Mouse (Mus musculus) CH12.LX (cell line): ENCODE measurements at regions not wholly inside any gene's neighbourhood (a gene's known extent, or its start where the extent isn't known, plus 50 kb on each side); places are given as distances from the start of the nearest gene placed in this dataset.

Experiments used
- DNase-seq: peaks from one replicate; pipeline ENCODE4 v3.0.0-alpha.2; 2013; ENCODE audit errors: extremely low read depth
- H3K27ac ChIP-seq: 2 replicates; pipeline ENCODE4 v1.5.1; 2012; ENCODE audit warnings: low read depth, mild to moderate bottlenecking, control low read depth, moderate library complexity; ENCODE audit not compliant: insufficient read depth
- H3K27me3 ChIP-seq: replicated peaks from 2 replicates; pipeline ENCODE3; 2012; ENCODE audit warnings: inconsistent platforms
- H3K36me3 ChIP-seq, 2 experiments: replicated peaks in 1 of 2; 2 replicates each; pipeline versions ENCODE3 to v1.6.1; 2012; ENCODE audit warnings: inconsistent platforms in 1 of 2, low read length in 1 of 2, mild to moderate bottlenecking in 1 of 2, mixed read lengths in 1 of 2, moderate library complexity in 1 of 2; ENCODE audit not compliant: control insufficient read depth in 1 of 2, insufficient read depth in 1 of 2
- H3K4me1 ChIP-seq, 2 experiments: 2 replicates each; pipeline ENCODE4 v1.6.1; 2012; ENCODE audit warnings: inconsistent platforms in 1 of 2, moderate library complexity in 1 of 2; ENCODE audit not compliant: insufficient read depth in 2 of 2, control insufficient read depth in 1 of 2
- H3K4me2 ChIP-seq: 2 replicates; pipeline ENCODE4 v1.6.1; 2012; ENCODE audit warnings: low read depth, mild to moderate bottlenecking, control low read depth; ENCODE audit not compliant: poor library complexity, insufficient read depth, severe bottlenecking
- H3K4me3 ChIP-seq, 3 experiments: fragments of 150-350 bp in 1 of 3; sonication (generic) in 1 of 3; replicated peaks in 1 of 3; 2 replicates each; pipeline versions ENCODE3 to v1.5.1; 2011 to 2012; ENCODE audit warnings: low read depth in 2 of 3, low read length in 2 of 3, mild to moderate bottlenecking in 2 of 3, moderate library complexity in 2 of 3, control low read depth in 1 of 3, improper control_type of control experiment in 1 of 3, inconsistent platforms in 1 of 3, mixed read lengths in 1 of 3; ENCODE audit not compliant: poor library complexity in 1 of 3
- H3K79me2 ChIP-seq: replicated peaks from 2 replicates; pipeline ENCODE4 v1.6.1; 2012; ENCODE audit warnings: mild to moderate bottlenecking, moderate library complexity; ENCODE audit not compliant: control insufficient read depth, poor library complexity, insufficient read depth, severe bottlenecking; ENCODE audit errors: extremely low read depth
- H3K9ac ChIP-seq: 2 replicates; pipeline ENCODE4 v1.6.1; 2012; ENCODE audit warnings: low read depth, mild to moderate bottlenecking, control low read depth, moderate library complexity; ENCODE audit not compliant: insufficient read depth
- H3K9me3 ChIP-seq: replicated peaks from 2 replicates; pipeline ENCODE3; 2012; ENCODE audit warnings: low read length, inconsistent platforms, mixed read lengths
- CHD1 ChIP-seq: IDR thresholded peaks from 2 replicates; pipeline ENCODE4 v1.6.1; 2012; ENCODE audit warnings: low read depth, low read length, improper control_type of control experiment, inconsistent platforms
- CHD2 ChIP-seq: IDR thresholded peaks from 2 replicates; pipeline ENCODE4 v1.6.1; 2011; ENCODE audit warnings: low read length, improper control_type of control experiment
- E2F4 ChIP-seq: IDR thresholded peaks from 2 replicates; pipeline ENCODE4 v1.6.1; 2011; ENCODE audit warnings: low read depth, low read length, improper control_type of control experiment; ENCODE audit not compliant: insufficient replicate concordance
- ELF1 ChIP-seq: IDR thresholded peaks from 2 replicates; pipeline ENCODE4 v1.6.1; 2014; ENCODE audit warnings: low read depth, mild to moderate bottlenecking, inconsistent platforms, low read length, improper control_type of control experiment
- JUND ChIP-seq: conservative IDR thresholded peaks from 2 replicates; pipeline ENCODE4 v1.6.1; 2011; ENCODE audit warnings: low read depth, low read length, improper control_type of control experiment
- MAX ChIP-seq: IDR thresholded peaks from 2 replicates; pipeline ENCODE4 v1.6.1; 2011; ENCODE audit warnings: low read length, improper control_type of control experiment
- MXI1 ChIP-seq: IDR thresholded peaks from 2 replicates; pipeline ENCODE4 v1.6.1; 2011; ENCODE audit warnings: mild to moderate bottlenecking, low read depth, low read length, improper control_type of control experiment
- RCOR1 ChIP-seq: conservative IDR thresholded peaks from 2 replicates; pipeline ENCODE4 v1.6.1; 2012; ENCODE audit warnings: low read depth, mild to moderate bottlenecking, inconsistent platforms, low read length, improper control_type of control experiment
- SMC3 ChIP-seq: IDR thresholded peaks from 2 replicates; pipeline ENCODE4 v1.6.1; 2011; ENCODE audit warnings: low read depth, low read length, improper control_type of control experiment
- USF2 ChIP-seq: conservative IDR thresholded peaks from 2 replicates; pipeline ENCODE4 v1.6.1; 2011; ENCODE audit warnings: low read depth, low read length, improper control_type of control experiment
- dilution Hi-C: fragments of 300-500 bp; cut with MboI; formaldehyde crosslinking; loops from 2 replicates; pipeline ENCODE4 v1.14.3; 2020; ENCODE audit warnings: low sequenced_read_pairs; ENCODE audit not compliant: extremely low pct_unique_long_range_greater_than_20kb, extremely low pct_ligation_motif_present
- in situ Hi-C: fragments of 300-500 bp; cut with MboI; formaldehyde crosslinking; loops from 3 replicates; pipeline ENCODE4 v1.14.3; 2019; ENCODE audit warnings: low sequenced_read_pairs, low pct_ligation_motif_present, low pct_unique_long_range_greater_than_20kb, mixed read lengths

DNA sequence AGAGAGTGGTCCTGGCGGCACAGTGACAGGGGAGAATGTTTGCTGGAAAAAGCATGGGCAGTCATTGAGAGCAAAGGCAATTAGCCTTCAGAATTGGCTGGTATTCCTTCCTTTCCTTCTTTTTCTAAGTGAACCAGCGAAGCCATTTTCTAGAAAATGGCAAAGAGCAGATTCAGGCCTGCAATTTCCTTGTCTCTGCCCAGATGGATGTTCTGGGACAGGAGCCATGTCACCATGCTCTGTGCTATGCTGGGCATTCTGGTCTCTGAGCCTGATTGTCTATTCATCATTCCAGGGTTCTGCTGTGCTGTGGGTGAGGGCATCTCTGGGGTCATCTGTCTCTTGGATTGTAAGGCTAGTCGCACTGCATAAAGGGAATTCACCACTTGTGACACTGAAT is 53.3 kb upstream of the Klhl29 start:
- Histone ChIP-seq H3K9me3 (no peaks in the 10 kb centered on the region), H3K36me3 (no peaks in the 10 kb centered on the region)
- TF ChIP-seq RCOR1: no peak
- no peak for TF ChIP-seq CHD1
- TF ChIP-seq MXI1: no peak
- TF ChIP-seq JUND: no peak
- TF ChIP-seq CHD2: no peak
- no peak for TF ChIP-seq USF2
- no peak for TF ChIP-seq SMC3
- no peak for TF ChIP-seq MAX
- no peak for TF ChIP-seq ELF1
- no peak for TF ChIP-seq E2F4
- TF ChIP-seq, all 38 proteins: peak for 0
- no peak overlapping the region for H3K27ac ChIP-seq
- H3K4me1 ChIP-seq: no peaks in the 10 kb centered on the region
- dilution Hi-C loops: no loop called here
- no peaks in the 10 kb centered on the region for H3K27me3 ChIP-seq
- no peak overlapping the region for H3K4me3 ChIP-seq
- no peak overlapping the region for H3K9ac ChIP-seq
- in situ Hi-C loops: no loop called here
- H3K79me2 ChIP-seq: no peaks in the 10 kb centered on the region
- H3K4me2 ChIP-seq: no peak overlapping the region
- no peak for DNase-seq
